Mouse (Mus musculus) forebrain, embryonic 10.5 days (tissue): ENCODE data around the gene Cpne4. TPM values are rescaled to one million over a fixed set of nuclear protein-coding genes. Genes with fewer than 3 reads are reported as not detected.

Source experiments
- DNase-seq: peaks from one replicate; pipeline ENCODE4 v3.0.0-alpha.2; 2017; ENCODE audit warnings: low spot score; ENCODE audit errors: extremely low spot score
- H3K27ac ChIP-seq: fragments of 300-500 bp; sonication (generic); 2 replicates; pipeline ENCODE4 v1.5.1; 2016; ENCODE audit warnings: mild to moderate bottlenecking
- H3K27me3 ChIP-seq: fragments of 300-500 bp; sonication (generic); 2 replicates; pipeline ENCODE4 v1.6.1; 2016; ENCODE audit warnings: mild to moderate bottlenecking; ENCODE audit not compliant: poor library complexity, severe bottlenecking
- H3K36me3 ChIP-seq: fragments of 300-500 bp; sonication (generic); replicated peaks from 2 replicates; pipeline ENCODE4 v1.6.1; 2016; ENCODE audit warnings: mild to moderate bottlenecking, moderate library complexity
- H3K4me1 ChIP-seq: fragments of 300-500 bp; sonication (generic); 2 replicates; pipeline ENCODE4 v1.6.1; 2016
- H3K4me3 ChIP-seq: fragments of 300-500 bp; sonication (generic); 2 replicates; pipeline ENCODE4 v1.5.1; 2016; ENCODE audit warnings: mild to moderate bottlenecking, moderate library complexity
- H3K9me3 ChIP-seq: fragments of 300-500 bp; sonication (generic); 2 replicates; pipeline ENCODE4 v1.6.1; 2016; ENCODE audit warnings: mild to moderate bottlenecking, moderate library complexity
- WGBS: fragments of 180-500 bp; shearing (Covaris S2); methylation state at CpG from one replicate; pipeline ENCODE4 v1.1.7; 2016; 5-methylcytosine and 5-hydroxymethylcytosine counted together
- polyA plus RNA-seq: library from polyadenylated mRNA; unstranded; fragments of >200 nt; fragmentation: Nextera tagmentation; extraction: Ambion mirVana; gene quantifications from 2 replicates; pipeline ENCODE4 v1.2.1, GENCODE M21; 2016

The Cpne4 gene
- polyA plus RNA-seq, 1 experiment from 2014 or later = 0.35 TPM

DNA sequence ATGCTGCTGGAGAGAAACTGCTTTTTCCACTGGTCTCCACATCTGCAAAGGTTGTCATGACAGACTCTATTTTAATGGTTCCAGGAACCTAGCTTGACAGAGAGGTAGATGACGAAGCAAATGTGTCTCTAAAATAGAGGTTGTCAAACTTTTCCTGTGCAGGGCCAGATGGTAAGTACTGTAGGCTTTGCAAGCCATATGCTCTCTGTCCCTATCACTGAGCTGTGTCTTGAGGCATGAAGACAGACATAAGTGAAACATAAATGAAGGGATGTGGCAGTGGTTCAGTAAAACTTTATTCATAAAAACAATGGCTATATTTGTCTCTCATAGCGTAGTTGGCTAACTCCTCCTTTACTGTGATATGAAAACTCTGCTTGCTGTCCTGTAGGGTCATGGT, 366.2 kb downstream of the Cpne4 start:
- no peak overlapping the region for H3K4me3 ChIP-seq
- WGBS = 89% methylated on average over 2 of the region's 2 CpGs
- H3K36me3 ChIP-seq = no peaks in the 10 kb centered on the region
- no peak for DNase-seq
- H3K9me3 ChIP-seq = no peaks in the 10 kb centered on the region
- H3K27me3 ChIP-seq = no peaks in the 10 kb centered on the region
- H3K4me1 ChIP-seq = peaks cover 10% of the 10 kb centered on the region
- no peak overlapping the region for H3K27ac ChIP-seq

GRCm38 (mm10) chr9:104921197-104921596, 374.1 kb downstream of the Cpne4 start:
- DNase-seq = no peak
- H3K4me3 ChIP-seq = no peak overlapping the region
- no peaks in the 10 kb centered on the region for H3K36me3 ChIP-seq
- no peaks in the 10 kb centered on the region for H3K9me3 ChIP-seq
- WGBS = 95% methylated on average over 4 of the region's 4 CpGs
- H3K27me3 ChIP-seq = no peaks in the 10 kb centered on the region
- no peaks in the 10 kb centered on the region for H3K4me1 ChIP-seq
- no peak overlapping the region for H3K27ac ChIP-seq

DNA sequence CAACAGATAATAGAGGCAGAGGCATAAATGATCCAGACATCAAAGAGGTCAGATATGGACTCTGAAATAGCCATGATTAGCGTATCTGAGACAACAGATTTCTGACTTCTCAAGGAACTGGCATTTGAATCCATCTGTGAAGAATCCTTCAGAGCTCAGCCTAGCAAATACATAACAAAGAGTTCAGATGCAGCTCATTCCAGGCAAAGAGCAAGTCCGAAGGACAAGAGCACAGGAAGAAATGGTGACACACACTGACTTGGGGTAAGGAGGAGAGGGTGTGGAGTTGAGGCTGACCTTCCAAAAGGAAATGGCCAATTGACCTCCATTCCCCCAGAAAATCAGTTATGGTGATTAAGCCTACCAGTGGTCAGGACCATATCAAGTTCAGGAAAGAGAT, 375.0 kb downstream of the Cpne4 start:
- 82% methylated on average over 2 of the region's 2 CpGs for WGBS
- Histone ChIP-seq H3K27ac (no peak overlapping the region), H3K9me3 (no peaks in the 10 kb centered on the region), H3K36me3 (no peaks in the 10 kb centered on the region), H3K4me1 (no peaks in the 10 kb centered on the region), H3K27me3 (no peaks in the 10 kb centered on the region), H3K4me3 (no peak overlapping the region)
- no peak for DNase-seq

DNA sequence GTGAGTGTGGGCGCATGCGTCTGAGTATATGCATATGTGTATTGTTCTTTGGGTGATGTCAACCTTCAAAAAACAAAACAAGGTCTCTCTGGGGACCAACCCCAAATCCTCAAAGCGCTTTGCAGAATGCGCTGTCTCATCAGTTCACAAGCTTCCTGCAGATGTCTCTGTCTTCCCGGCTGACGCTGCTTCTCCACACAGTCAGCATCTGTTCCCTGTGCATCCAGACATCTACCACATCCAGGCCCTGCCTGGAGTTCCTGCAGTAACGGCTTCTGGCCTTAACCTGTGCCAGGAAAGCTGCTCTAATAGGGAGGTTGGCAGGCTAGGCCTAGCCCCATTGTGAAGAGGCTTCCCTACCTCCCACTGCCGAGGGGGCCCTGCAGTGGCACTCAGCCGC, 381.7 kb downstream of the Cpne4 start:
- Histone ChIP-seq H3K4me3 (no peak overlapping the region), H3K27ac (no peak overlapping the region), H3K9me3 (no peaks in the 10 kb centered on the region), H3K27me3 (no peaks in the 10 kb centered on the region), H3K36me3 (no peaks in the 10 kb centered on the region), H3K4me1 (no peaks in the 10 kb centered on the region)
- WGBS = 81% methylated on average over 9 of the region's 9 CpGs
- no peak for DNase-seq

DNA sequence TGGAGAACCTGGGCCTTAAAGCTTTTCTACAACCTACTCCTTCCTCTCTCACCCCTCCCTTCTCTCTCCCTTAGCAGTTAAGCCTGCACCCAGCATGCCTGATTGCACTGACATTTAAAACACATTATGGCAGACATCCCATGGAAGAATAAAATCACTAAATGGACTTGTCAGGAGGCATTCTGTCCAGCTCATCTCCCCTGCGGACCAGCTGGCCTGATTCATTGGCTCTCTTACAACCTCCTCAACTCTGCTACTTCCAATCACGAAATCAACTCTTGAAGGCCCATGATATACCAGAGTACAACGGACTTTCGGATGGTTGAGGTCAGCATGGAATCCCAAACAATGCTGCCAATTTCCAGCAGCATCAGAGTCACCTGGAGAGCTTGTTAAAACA, 393.3 kb downstream of the Cpne4 start:
- no peaks in the 10 kb centered on the region for H3K27me3 ChIP-seq
- DNase-seq = no peak
- H3K4me3 ChIP-seq = no peak overlapping the region
- 72% methylated on average over 4 of the region's 4 CpGs for WGBS
- no peaks in the 10 kb centered on the region for H3K36me3 ChIP-seq
- no peaks in the 10 kb centered on the region for H3K4me1 ChIP-seq
- no peak overlapping the region for H3K27ac ChIP-seq
- no peaks in the 10 kb centered on the region for H3K9me3 ChIP-seq

DNA sequence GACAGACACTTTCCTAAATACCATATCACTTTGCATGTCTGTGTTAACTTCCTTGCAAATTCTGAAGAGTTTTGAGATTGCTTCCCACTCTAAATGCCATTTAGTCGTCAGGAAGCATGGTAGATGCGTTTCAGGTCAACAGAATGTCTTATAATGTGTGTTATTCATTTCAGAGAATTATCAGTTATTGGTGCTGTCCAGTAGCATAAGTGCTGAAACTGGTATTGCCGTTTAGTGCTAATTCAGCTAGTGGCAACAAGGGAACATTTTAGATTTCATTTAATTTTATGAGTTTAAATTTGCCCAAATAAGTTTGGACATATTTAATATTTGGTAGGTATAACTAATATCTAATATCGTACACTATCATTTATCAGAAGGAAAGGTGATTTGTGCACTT, 403.5 kb downstream of the Cpne4 start:
- no peaks in the 10 kb centered on the region for H3K9me3 ChIP-seq
- H3K4me3 ChIP-seq = no peak overlapping the region
- H3K27ac ChIP-seq = no peak overlapping the region
- H3K27me3 ChIP-seq = no peaks in the 10 kb centered on the region
- WGBS = 81% methylated on average over 4 of the region's 4 CpGs
- H3K4me1 ChIP-seq = no peaks in the 10 kb centered on the region
- H3K36me3 ChIP-seq = no peaks in the 10 kb centered on the region
- DNase-seq = no peak

- no peaks in the 10 kb centered on the region for H3K9me3 ChIP-seq
- H3K36me3 ChIP-seq = no peaks in the 10 kb centered on the region
- 86% methylated on average over 3 of the region's 3 CpGs for WGBS
- H3K27ac ChIP-seq = no peak overlapping the region
- H3K4me1 ChIP-seq = no peaks in the 10 kb centered on the region
- no peaks in the 10 kb centered on the region for H3K27me3 ChIP-seq
- H3K4me3 ChIP-seq = no peak overlapping the region
- DNase-seq = no peak
Observed at GRCm38 (mm10) chr9:104952176-104952575, 405.1 kb downstream of the Cpne4 start.

DNA sequence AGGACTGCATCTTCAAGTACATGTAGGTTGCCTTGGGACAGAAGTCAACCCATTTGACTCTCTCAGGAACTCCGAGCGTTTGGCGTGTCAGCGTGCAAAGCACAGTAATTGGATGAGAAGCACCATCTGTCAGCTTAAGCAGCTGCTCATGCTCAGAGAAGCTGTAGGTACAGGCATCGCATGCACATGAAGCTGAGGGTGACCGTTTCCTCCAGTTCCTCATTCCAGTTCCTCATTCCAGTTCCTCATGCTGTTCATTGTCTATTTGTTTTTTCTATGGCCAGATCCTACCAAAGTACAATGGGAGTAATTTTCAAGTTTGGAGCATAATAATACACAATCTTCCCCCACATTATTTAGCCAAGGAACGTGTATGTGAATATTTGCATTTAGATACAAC, 425.7 kb downstream of the Cpne4 start:
- WGBS = 93% methylated on average over 7 of the region's 7 CpGs
- no peak overlapping the region for H3K27ac ChIP-seq
- no peaks in the 10 kb centered on the region for H3K9me3 ChIP-seq
- no peaks in the 10 kb centered on the region for H3K27me3 ChIP-seq
- DNase-seq = no peak
- no peak overlapping the region for H3K4me3 ChIP-seq
- H3K4me1 ChIP-seq = no peaks in the 10 kb centered on the region
- H3K36me3 ChIP-seq = no peaks in the 10 kb centered on the region

DNA sequence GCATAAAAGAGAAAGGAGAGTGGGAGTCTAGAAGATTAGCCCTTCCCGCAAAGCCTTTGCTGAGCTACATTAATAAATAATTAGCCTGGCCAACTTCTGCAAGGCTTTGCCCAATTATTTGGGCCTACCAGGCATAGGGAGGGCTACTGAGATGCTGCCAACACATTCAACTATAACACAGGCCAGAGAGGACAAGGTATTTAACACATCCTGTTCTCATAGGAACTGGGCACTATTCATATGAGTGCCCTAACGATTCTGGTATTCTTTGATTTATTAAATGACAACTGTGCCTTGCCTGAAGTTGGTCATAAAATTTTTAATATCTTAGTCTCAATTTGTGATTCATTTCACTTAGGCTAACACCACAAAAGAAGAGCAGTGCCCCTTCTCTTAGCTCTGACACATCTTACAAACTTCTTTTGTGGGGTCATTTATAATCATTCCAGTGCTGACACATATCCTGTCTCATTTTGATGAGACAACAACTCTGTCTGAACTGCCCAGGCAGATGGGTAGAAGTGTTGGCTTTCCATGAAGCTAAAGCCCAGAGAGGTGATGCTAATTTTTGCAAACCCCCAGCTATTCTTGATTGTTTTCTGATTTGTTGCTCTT, 435.0 kb downstream of the Cpne4 start:
- DNase-seq = no peak
- no peaks in the 10 kb centered on the region for H3K4me1 ChIP-seq
- no peaks in the 10 kb centered on the region for H3K27me3 ChIP-seq
- no peaks in the 10 kb centered on the region for H3K9me3 ChIP-seq
- WGBS = 85% methylated on average over 2 of the region's 2 CpGs
- no peak overlapping the region for H3K4me3 ChIP-seq
- no peak overlapping the region for H3K27ac ChIP-seq
- H3K36me3 ChIP-seq = no peaks in the 10 kb centered on the region

DNA sequence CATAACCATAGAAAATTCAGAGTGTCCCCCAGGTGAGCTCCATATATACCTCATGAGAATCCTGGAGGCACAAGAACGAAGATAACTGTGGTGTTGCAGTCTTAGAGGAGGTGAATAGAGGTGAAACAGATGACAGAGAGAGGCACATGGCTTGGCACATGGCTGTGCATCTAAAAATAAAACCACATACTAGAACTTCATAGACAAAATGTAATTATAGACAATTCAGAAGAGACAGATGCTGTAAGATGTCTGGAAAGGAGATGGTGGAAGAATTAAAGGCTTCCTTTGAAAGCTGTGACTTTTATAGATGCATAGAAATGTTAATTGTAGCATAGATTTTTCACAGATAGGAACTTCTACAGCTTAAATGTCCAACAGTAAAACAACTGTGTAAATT, 451.1 kb downstream of the Cpne4 start:
- 65% methylated on average over 1 of the region's 1 CpGs for WGBS
- no peaks in the 10 kb centered on the region for H3K4me1 ChIP-seq

DNA sequence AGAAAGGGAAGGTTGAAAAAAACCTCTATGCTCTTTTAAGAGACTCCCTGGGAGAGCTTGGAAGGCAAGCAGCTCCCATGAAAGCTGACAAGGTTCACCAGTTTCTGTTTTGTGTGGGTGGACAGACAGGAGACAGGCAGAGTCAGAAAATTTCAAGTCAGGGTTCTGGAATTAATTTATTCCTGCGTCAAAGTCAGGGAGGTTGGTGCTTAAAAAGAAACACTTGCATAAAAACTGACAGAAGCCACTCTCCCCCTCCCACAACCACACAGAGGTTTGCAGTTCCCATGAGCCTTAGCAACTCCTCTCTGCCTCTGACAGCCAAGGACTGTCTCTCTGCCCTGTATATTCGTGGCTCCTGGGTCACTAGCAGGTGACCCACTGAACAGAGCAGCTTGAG, 463.6 kb downstream of the Cpne4 start:
- no peaks in the 10 kb centered on the region for H3K27me3 ChIP-seq

More for the DNA sequence above, 451.1 kb downstream of the Cpne4 start:
- no peak for DNase-seq
- Histone ChIP-seq H3K9me3 (no peaks in the 10 kb centered on the region), H3K36me3 (no peaks in the 10 kb centered on the region), H3K27me3 (no peaks in the 10 kb centered on the region), H3K4me3 (no peak overlapping the region), H3K27ac (no peak overlapping the region)

DNA sequence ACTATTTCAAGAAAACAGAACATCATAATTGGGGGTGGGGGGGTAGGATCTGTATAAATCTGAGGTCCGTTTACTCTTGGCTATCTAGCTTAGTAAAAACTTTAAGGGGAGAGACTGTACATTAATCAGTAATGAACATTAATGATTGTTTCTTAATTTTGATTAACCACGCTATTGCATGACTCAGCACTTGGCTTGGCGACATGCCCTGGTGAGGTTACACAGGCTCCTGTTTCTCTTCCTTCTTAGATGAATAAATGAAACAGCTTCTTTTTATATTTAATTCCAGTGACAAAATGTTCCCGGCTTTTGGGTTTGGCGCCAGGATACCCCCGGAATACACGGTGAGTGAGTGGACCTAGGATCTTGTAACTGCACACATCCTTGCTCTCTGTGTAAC, 471.1 kb downstream of the Cpne4 start:
- 94% methylated on average over 7 of the region's 7 CpGs for WGBS
- no peaks in the 10 kb centered on the region for H3K36me3 ChIP-seq
- H3K4me1 ChIP-seq = no peaks in the 10 kb centered on the region
- no peaks in the 10 kb centered on the region for H3K9me3 ChIP-seq
- H3K27me3 ChIP-seq = no peaks in the 10 kb centered on the region
- H3K4me3 ChIP-seq = no peak overlapping the region
- H3K27ac ChIP-seq = no peak overlapping the region
- no peak for DNase-seq

More for the DNA sequence above, 463.6 kb downstream of the Cpne4 start:
- 31% methylated on average over 2 of the region's 2 CpGs for WGBS
- Histone ChIP-seq H3K36me3 (no peaks in the 10 kb centered on the region), H3K9me3 (no peaks in the 10 kb centered on the region), H3K27ac (no peak overlapping the region), H3K4me3 (no peak overlapping the region), H3K4me1 (no peaks in the 10 kb centered on the region)
- no peak for DNase-seq

DNA sequence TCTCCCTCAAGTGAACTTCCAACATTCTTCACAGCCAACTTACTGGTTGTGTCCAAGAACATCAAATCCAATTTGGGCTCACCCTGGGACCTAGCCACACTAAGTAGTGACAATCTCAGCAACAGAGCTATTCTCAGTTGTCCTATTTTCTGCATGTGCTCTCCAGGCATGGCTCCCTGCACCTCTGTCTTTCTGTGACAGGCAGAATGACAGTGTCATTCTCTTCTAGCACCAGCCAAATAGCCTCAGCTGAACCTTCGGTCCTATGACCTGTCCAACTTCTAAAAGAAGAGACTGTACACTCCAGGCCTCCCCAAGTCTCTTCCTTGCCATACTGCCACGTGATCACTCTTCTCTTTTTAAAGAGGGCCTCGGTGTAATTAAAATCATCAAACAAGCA, 481.2 kb downstream of the Cpne4 start:
- Histone ChIP-seq H3K27ac (no peak overlapping the region), H3K9me3 (no peaks in the 10 kb centered on the region), H3K4me3 (no peak overlapping the region), H3K27me3 (no peaks in the 10 kb centered on the region), H3K4me1 (no peaks in the 10 kb centered on the region), H3K36me3 (no peaks in the 10 kb centered on the region)
- WGBS = 82% methylated on average over 3 of the region's 3 CpGs
- DNase-seq = no peak

GRCm38 (mm10) chr9:105032572-105032971, 485.5 kb downstream of the Cpne4 start:
- WGBS = 93% methylated on average over 9 of the region's 9 CpGs
- DNase-seq = no peak
- Histone ChIP-seq H3K9me3 (no peaks in the 10 kb centered on the region), H3K36me3 (no peaks in the 10 kb centered on the region), H3K27me3 (no peaks in the 10 kb centered on the region), H3K4me3 (no peak overlapping the region), H3K27ac (no peak overlapping the region), H3K4me1 (no peaks in the 10 kb centered on the region)
